Mouse (Mus musculus) CD4-positive, CD25-positive, alpha-beta regulatory T cell, adult 4 months (primary cell): ENCODE measurements around the gene Sac3d1. TPM values are rescaled to one million over a fixed set of nuclear protein-coding genes. Genes with fewer than 3 reads are reported as not detected.

Experiments
- ATAC-seq: one replicate; pipeline ENCODE4 v1.8.0; 2017
- polyA plus RNA-seq, 2 experiments: library from polyadenylated mRNA; unstranded; fragments of 100-300 nt; shearing (Covaris generic); gene quantifications; one replicate each; pipeline ENCODE4 v1.2.1; 2017

Sac3d1 gene
- polyA plus RNA-seq, 2 experiments from 2014 or later: 0.43 to 2.2 TPM

- no peak for ATAC-seq
These were observed 49.5 kb downstream of the Sac3d1 start for GRCm38 (mm10) chr19:6068951-6069350.

GRCm38 (mm10) chr19:6067724-6068415, 50.6 kb downstream of the Sac3d1 start, which contains the start of gene Tm7sf2:
Tm7sf2 (minus strand) TSS chr19:6068373.
- ATAC-seq: peak; percentile 91

- peak; percentile 57 for ATAC-seq
These were observed 51.3 kb downstream of the Sac3d1 start for GRCm38 (mm10) chr19:6067011-6067723.

GRCm38 (mm10) chr19:6066571-6066970, 51.9 kb downstream of the Sac3d1 start:
- ATAC-seq: no peak

Other genes with a start within 250 kb of the Sac3d1 start
- 10 to 100 TPM; 62.6 to 85.3 TPM for gene Frmd8, start 243.4 kb downstream of the Sac3d1 start, polyA plus RNA-seq
- 10 to 100 TPM; 51.6 to 73.7 TPM for gene Slc25a45, start 240.8 kb downstream of the Sac3d1 start, polyA plus RNA-seq
- gene Tigd3, start 224.5 kb downstream of the Sac3d1 start, polyA plus RNA-seq: under 1 TPM; 0.51 to 0.84 TPM
- 100 to 1,000 TPM; 214 to 296 TPM for gene Dpf2, start 205.6 kb downstream of the Sac3d1 start, polyA plus RNA-seq
- under 1 TPM in 1 of 2 experiments, not detected in 1; 0.34 TPM for gene Cdc42ep2, start 193.8 kb downstream of the Sac3d1 start, polyA plus RNA-seq
- gene Pola2, start 154.4 kb downstream of the Sac3d1 start, polyA plus RNA-seq: 10 to 100 TPM; 13.8 to 15.8 TPM
- gene Slc22a20, start 132.5 kb downstream of the Sac3d1 start, polyA plus RNA-seq: not detected
- gene Capn1, start 102.8 kb downstream of the Sac3d1 start, polyA plus RNA-seq: 10 to 100 TPM; 40.2 to 45.3 TPM
- gene Syvn1, start 72.1 kb downstream of the Sac3d1 start, polyA plus RNA-seq: 10 to 100 TPM; 13.4 to 17.1 TPM
- gene Mrpl49, start 60.9 kb downstream of the Sac3d1 start, polyA plus RNA-seq: 10 to 100 TPM; 33.9 to 37.5 TPM
- gene Fau, start 60.8 kb downstream of the Sac3d1 start, polyA plus RNA-seq: 1,000 to 10,000 TPM; 2,365 to 3,114 TPM
- 1 to 10 TPM; 5.7 to 6.7 TPM for gene Znhit2, start 57.5 kb downstream of the Sac3d1 start, polyA plus RNA-seq
- gene Tm7sf2, start 50.3 kb downstream of the Sac3d1 start, polyA plus RNA-seq: 1 to 10 TPM; 5.5 to 7.1 TPM
- gene Vps51, start 41.4 kb downstream of the Sac3d1 start, polyA plus RNA-seq: 10 to 100 TPM; 27.9 to 39.0 TPM
- gene Tmem262, start 38.6 kb downstream of the Sac3d1 start, polyA plus RNA-seq: not detected
- not detected for gene Gm28374, start 36.4 kb downstream of the Sac3d1 start, polyA plus RNA-seq
- gene Zfpl1, start 33.7 kb downstream of the Sac3d1 start, polyA plus RNA-seq: 10 to 100 TPM; 36.7 to 51.4 TPM
- gene Cdca5, start 33.7 kb downstream of the Sac3d1 start, polyA plus RNA-seq: 1 to 10 TPM; 3.5 to 5.5 TPM
- not detected for gene AC131692.1, start 24.2 kb downstream of the Sac3d1 start, polyA plus RNA-seq
- under 1 TPM in 1 of 2 experiments, not detected in 1; 0.17 TPM for gene Naaladl1, start 12.9 kb downstream of the Sac3d1 start, polyA plus RNA-seq
- 10 to 100 TPM; 20.9 to 26.5 TPM for gene Snx15, start 9.7 kb upstream of the Sac3d1 start, polyA plus RNA-seq
- gene Batf2, start 22.3 kb upstream of the Sac3d1 start, polyA plus RNA-seq: not detected
- gene Arl2, start 22.9 kb upstream of the Sac3d1 start, polyA plus RNA-seq: 10 to 100 TPM; 17.1 to 31.5 TPM
- under 1 TPM in 1 of 2 experiments, not detected in 1; 0.90 TPM for gene Majin, start 65.7 kb upstream of the Sac3d1 start, polyA plus RNA-seq
- gene Gpha2, start 107.7 kb upstream of the Sac3d1 start, polyA plus RNA-seq: not detected
- 1 to 10 TPM; 1.2 to 1.6 TPM for gene Ppp2r5b, start 117.2 kb upstream of the Sac3d1 start, polyA plus RNA-seq
- gene Atg2a, start 123.0 kb upstream of the Sac3d1 start, polyA plus RNA-seq: 10 to 100 TPM; 10.4 to 14.7 TPM
- gene Ehd1, start 158.1 kb upstream of the Sac3d1 start, polyA plus RNA-seq: 10 to 100 TPM in 1 of 2 experiments, 1 to 10 TPM in 1; 6.4 to 22.8 TPM
- gene Cdc42bpg, start 187.8 kb upstream of the Sac3d1 start, polyA plus RNA-seq: under 1 TPM; 0.07 to 0.13 TPM
- 10 to 100 TPM; 16.9 to 32.1 TPM for gene Men1, start 216.3 kb upstream of the Sac3d1 start, polyA plus RNA-seq
- gene Map4k2, start 222.5 kb upstream of the Sac3d1 start, polyA plus RNA-seq: 100 to 1,000 TPM in 1 of 2 experiments, 10 to 100 TPM in 1; 77.5 to 135 TPM
- 10 to 100 TPM; 55.3 to 56.7 TPM for gene Sf1, start 245.0 kb upstream of the Sac3d1 start, polyA plus RNA-seq